Mouse (Mus musculus) left cerebral cortex, postnatal 10 days (tissue): ENCODE results near the gene Ypel4. TPM values are rescaled to one million over a fixed set of nuclear protein-coding genes. Genes with fewer than 3 reads are reported as not detected.
A peak's percentile ranks its signal among the peaks of the same experiment; 100 is the strongest.

Experiments used
- DNase-seq, 2 experiments: peaks; one replicate each; pipeline ENCODE4 v3.0.0; 2021 to 2022; ENCODE audit warnings: low spot score in 2 of 2, mixed read lengths in 1 of 2; ENCODE audit errors: extremely low spot score in 1 of 2
- intact Hi-C: fragments of 180-260 bp; cut with DNase I; formaldehyde crosslinking; loops from one replicate; pipeline ENCODE4 v1.15.1; 2025
- total RNA-seq, 2 experiments: library from RNA; stranded (reverse); gene quantifications; 2 replicates each; pipeline ENCODE4 v1.2.3; 2021

The Ypel4 gene
- total RNA-seq, 2 experiments from 2014 or later = 21.9 to 23.2 TPM

DNA sequence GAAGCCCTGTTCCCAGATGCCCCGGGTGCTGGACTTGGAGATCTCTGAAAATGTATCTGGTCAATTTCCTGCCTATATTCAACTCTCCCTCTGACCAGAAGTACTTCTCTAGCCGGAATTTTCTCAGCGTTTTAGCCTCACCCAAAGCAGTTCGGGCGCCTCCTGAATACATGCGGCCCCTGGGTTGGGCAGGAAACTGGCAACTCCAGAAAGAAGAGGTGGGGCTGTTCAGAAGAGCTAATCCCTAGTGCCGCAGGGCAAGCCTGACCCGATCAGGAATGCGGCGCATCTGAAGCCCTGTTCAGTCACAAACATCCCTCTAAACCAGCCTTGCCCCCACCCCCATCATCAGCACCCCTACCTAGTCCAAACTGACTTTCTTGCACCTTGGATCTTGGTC is 10.3 kb downstream of the Ypel4 start:
- peak in 1 of 2 experiments; percentile 27 for DNase-seq
- intact Hi-C loops = loop anchor here (5.0 kb wide), 1 partner anchor 53 kb away; the partner anchor contains the start of gene Ube2l6

DNA sequence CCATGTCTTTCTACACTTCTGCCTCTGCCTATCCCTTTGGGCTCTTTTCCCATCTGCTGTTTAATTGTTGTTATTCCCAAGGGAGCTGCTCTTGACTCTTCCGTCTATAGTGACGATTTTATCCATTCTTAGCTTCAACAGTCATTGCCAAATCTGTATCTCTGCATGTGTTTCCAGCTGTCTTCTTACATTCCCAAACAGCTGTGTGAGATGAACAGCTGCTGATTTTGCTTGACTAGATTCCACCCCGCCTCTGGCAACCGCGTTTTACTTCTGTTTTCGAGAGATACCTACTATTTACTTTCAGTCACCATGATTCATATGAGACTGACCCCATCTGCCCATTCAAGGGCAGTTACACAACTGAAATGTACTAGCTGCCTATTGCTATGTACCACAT is 16.3 kb downstream of the Ypel4 start:
- intact Hi-C loops = no loop called here
- DNase-seq = no peak

DNA sequence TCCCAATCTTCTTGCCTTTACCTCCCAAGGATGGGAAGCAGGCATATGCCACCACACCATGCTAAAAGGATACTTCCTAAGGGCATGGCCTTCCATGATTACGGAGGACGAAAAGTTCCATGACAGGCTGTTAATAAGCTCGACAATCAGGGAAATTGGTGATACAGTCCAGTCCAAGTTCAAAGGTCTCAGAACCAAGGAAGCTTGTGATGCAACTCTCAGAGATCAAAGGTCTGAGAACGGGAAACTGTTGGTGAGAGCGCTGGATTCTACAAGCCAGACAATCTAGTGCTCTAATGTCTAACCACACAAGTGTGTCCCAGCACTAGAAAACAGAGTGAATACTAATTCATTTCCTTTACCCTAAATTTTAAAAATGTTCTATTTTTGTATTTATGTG is 22.4 kb downstream of the Ypel4 start:
- DNase-seq = no peak
- intact Hi-C loops = no loop called here

DNA sequence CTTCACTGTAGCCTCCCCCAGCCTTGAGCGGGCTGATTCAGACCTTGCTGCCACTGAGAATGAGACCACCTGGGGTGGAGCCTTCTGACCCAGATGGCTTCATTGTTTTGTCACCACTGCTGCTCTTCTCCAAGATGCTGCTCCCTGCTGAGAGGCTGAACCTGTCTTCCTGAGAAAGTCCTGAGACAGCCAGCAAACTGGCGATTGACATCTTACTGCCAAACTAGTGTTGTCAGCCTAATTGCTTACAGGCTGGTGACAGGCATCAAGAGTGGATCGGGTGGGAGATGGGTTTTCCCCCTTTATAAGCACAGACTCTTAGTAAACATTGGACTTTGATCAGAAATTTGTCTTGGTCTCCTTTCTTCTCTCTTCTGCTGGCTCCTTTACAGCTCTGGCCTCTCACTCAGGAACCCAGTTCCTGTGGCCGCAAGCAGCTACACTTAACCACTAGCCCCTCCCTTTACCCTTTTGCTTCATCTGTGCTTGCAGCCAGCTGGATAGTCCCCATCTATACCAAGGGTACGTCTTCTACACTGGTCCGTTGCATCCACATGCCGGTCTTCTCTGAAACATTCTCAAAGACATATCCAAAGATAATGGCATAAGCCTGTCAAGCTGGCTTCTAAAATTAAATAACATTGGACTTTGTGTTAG is 23.3 kb downstream of the Ypel4 start:
- DNase-seq = no peak
- intact Hi-C loops = no loop called here

DNA sequence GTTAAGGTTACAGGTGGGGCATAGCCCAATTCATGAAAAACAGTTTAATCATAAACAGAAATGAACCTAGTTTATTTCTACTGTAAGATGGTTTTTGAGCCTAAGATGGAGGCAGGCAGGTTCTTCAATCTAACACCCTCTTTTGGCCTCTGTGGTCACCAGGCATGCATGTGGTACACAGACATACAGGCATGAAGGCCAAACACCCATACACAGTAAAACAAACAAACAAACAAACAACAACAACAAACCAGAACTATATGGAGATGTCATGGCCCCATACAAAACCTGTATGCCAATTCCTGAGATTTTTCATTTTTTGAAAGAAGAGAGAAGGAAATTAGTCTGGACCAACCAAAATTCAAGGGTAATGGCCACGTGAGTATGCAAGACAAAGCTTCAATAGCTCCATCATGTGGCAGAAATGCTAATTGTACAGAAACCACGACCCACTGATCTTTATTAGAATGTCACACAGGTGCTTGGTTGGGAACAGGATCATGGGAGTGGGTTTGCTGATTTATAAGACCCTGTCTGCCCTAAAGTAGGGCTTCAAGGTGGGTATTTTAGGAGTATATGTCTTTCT is 24.8 kb downstream of the Ypel4 start:
- DNase-seq = no peak
- intact Hi-C loops = no loop called here

DNA sequence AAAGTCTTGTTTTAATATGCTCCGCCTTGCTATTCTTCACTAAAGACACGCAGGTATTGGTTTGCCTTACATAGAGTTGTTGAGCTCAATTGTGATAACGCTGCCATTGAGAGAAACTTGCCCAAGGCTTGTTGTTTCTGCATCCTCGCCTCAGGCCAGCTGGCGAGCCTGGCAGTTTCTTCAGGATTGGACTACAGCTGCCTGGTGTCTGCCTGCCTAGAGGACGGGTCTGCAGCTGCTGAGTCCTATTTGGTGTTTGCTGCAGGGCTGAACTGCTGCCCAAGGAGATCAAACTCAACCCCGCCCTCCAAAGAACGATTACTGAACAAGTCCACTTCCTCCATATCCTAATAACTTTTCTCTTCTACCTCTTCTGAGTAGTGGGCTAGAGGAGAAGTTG is 26.9 kb downstream of the Ypel4 start:
- intact Hi-C loops = no loop called here
- DNase-seq = no peak

DNA sequence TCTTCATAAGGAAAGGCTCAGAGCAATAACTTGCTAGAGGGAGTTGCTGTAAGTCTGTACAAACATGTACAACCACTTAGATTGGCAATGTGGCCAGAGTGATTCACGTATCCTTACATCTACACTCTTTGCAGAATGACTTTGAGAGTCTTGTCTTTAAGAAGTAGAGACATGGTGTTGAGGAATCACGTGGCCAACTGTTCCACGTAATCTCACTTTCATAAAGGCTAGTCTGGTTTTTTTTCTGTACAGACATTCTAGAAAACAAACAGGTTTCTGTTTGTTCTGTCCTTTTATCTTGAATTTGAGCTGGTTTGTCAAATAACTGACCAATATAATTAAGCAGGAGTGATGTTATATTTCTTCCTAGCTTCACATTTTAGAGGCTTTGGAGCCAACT is 27.5 kb downstream of the Ypel4 start:
- intact Hi-C loops = no loop called here

DNA sequence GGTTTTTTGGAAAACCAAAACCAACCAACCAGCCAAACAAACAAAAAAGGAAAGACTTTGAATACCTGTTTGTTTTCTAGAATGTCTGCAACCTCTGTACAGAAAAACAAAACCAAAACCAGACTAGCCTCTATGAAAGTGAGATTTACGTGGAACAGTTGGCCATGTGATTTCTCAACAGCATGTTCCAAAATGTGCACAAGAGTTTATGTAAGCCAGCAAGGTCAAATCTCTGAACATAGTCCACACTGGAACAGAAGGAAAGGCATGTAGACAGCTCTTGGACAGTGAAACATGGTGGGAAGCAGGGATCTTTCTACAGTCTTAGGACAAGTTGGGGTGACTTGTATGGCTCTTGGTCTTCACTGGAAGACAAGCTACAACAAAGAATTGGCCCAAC is 28.0 kb downstream of the Ypel4 start:
- intact Hi-C loops = no loop called here
- no peak for DNase-seq

More for the DNA sequence above, 27.5 kb downstream of the Ypel4 start:
- no peak for DNase-seq

DNA sequence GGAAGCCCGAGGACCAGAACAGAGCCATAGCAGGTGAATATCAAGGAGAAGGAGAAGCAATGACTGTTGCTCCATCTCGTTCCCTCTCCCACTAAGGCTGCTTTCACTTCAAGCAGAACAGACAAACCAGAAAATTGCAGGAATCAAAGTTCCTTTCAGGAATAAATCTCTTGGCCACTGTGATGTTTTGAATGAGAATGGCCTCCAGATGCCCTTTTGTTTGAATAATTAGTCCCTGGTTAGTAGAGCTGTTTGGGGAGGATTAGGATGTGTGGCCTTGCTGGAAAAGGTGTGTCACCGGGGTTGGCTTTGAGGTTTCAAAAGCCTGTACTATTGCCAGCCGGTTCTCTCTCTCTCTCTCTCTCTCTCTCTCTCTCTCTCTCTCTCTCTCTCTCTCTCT is 28.4 kb downstream of the Ypel4 start:
- intact Hi-C loops = no loop called here
- no peak for DNase-seq

DNA sequence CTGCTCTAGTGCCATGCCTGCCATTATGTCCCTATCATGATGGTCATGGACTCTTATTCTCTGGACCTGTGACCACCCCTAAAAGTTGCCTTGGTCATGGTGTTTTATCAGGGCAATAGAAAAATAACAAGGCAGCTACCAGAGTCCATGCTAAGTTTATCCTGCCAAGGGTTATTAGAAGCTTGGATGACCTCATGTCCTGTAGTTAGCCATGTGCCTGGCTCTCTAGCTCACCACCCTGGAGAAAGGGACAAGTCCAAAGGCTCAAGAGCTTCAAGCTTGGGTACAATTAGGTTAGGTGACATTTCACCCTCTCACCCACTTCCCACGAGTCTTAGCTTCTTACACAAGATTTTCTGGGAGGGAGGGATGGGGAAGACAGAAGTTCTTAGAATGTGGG is 29.0 kb downstream of the Ypel4 start:
- DNase-seq = no peak
- intact Hi-C loops = no loop called here

DNA sequence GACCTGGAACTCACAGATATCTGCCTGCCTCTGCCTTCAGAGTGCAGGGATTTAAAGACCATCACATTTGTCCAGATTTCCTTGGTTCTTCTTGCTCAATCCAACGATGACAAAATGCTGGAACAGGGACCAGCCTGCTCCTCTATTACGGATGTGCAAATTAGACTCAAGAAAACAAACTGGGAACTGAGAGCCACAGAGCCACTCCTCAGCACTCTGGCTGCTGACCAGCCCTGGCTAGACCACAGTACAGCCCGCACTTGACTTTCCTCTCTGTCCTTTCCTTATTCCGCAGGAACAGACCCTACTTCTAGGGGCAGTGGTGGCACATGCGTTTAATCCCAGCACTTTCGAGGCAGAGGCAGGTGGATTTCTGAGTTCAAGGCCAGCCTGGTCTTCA is 36.6 kb downstream of the Ypel4 start:
- intact Hi-C loops = no loop called here
- DNase-seq = no peak

DNA sequence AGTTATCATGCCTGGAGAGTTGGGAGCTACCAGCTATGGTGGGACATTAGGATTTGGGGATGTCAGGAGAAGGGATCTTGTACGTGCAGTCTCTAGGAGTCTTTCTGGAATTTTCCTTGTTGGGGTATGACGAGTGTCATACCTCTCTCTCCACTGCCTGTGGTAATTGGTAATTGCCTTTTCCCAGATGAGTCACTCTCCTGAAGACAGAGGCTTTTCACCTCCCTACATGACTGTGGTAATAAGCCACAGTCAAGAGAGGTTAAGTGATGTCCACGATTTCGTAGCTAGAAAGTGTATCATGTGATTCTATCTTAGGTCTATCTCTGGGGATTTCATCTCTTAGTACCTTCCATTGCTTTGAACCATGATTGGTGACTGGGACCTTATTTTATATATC is 38.6 kb downstream of the Ypel4 start:
- intact Hi-C loops = no loop called here

DNA sequence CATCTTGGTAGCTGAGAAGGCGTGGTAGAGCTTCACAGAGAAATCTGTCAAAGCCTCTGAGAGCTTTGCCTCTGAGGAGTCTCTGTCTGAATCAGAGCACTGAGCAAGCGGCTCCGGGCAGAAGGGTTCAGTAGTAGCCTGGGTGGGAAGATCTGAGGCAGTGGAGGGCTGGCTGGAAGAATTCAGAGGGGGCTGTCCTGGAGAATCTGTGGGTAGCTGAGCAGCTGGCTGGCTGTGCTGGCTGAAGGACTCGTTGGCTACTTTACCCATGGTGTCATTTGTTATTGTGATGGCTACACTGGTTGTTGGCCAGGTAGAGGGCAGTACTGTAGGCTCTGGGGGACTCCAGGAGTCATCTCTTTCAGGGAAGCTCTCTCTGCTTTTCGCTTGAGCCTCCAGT is 39.3 kb downstream of the Ypel4 start:
- DNase-seq = no peak
- intact Hi-C loops = no loop called here

More for the DNA sequence above, 38.6 kb downstream of the Ypel4 start:
- DNase-seq = no peak

DNA sequence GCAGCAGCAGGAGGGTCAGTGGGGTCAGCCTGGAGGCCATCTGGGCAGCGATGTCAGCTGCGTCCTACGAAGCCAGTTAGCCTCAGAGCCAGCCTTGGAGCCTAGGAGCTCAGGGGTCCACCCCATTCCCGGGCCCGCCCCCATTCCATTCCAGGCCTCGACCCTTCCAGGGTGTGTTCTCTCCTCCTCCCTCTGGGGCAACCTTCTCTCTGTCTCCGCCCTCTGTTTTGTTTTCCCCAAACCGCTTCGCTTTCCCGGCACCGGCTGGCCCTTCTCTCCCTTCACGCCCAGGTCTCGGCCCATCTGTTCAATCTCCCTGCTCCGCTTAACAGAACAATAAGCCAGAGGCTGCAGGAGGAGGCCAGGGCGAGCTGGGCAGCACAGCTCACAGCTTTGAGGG is 40.9 kb downstream of the Ypel4 start:
- DNase-seq = peak in 1 of 2 experiments; percentile 81
- intact Hi-C loops = no loop called here

DNA sequence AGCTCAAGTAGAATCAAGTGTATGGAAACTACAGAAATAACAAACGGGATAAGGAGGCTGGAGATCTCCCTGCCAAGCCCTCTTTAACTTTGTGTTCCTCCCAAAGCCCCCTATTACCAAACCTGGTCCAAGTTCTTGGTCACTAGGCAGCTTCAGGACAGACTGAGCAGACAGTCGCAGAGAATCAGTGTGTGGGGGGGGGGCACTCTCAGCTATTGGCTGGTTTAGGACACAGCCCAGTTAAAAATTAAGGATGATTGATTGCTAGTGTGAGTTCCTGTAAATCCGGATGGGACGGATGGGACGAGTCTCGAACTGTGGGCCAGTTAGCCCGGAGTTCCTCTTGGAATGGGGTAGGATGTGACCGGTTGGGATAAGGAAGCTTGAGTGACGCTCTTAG is 41.4 kb downstream of the Ypel4 start, which contains the start of gene Serping1:
Gene Serping1, minus strand, starts transcription at position 204 of the 400 bp plus-strand sequence.
- DNase-seq = no peak
- intact Hi-C loops = no loop called here

DNA sequence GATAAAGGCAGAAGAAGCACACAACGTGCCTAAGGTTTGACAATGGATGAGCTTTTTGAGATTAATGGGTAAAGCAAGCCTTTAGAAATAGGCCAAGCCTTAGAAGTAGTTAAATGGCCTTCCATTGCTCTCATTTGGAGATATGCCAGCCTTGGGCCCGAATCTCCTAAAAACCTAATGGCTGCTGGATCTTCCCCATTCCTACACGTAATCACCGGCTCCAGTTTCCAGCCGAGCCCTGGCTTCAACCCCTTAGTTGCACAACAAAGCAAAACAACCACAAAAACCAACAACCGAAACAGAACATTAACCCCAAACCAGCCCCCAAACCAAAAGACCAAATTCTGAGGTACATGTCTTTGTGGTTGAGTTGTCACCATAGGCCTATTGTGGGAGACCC is 41.8 kb downstream of the Ypel4 start:
- peak in 1 of 2 experiments; percentile 29 for DNase-seq
- intact Hi-C loops = no loop called here

DNA sequence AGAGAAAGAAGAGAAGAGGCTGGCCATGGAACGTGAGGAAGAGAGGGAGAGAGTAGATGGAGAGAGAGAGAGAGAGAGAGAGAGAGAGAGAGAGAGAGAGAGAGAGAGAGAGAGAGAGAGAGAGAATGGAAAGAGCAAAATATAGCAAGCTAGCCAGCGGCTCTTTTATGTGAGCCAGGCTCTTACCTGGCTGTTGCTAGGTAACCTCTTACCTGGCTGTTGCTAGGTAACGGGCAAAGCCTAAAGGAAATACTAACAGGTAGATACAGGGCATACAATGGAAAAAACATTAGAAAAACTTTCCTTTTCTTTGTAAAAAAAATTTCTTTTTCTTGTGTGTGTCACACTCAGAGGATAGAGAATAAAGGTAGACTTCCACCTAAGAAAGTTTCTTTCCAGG is 43.8 kb downstream of the Ypel4 start:
- intact Hi-C loops = no loop called here

DNA sequence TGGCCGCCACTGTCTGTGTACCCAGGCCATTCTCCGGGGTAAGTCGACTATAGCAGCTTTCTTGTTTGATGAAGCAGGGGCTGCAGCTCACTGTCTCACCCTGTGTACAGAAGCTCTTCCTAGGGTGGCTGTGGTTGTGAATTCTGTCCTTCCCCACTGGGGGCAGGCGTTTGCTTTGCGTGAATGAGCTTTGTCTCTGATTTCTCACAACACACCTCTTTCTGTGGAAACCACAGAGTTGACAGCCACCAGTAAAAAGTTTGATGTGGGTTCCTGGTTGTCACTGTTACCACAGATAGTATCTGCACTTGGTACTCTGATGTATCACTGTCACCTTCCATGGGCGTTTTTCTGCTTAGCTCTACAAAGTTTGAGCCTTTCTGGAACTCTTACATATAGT is 45.4 kb downstream of the Ypel4 start:
- DNase-seq = no peak
- intact Hi-C loops = no loop called here

More for the DNA sequence above, 43.8 kb downstream of the Ypel4 start:
- DNase-seq = no peak

DNA sequence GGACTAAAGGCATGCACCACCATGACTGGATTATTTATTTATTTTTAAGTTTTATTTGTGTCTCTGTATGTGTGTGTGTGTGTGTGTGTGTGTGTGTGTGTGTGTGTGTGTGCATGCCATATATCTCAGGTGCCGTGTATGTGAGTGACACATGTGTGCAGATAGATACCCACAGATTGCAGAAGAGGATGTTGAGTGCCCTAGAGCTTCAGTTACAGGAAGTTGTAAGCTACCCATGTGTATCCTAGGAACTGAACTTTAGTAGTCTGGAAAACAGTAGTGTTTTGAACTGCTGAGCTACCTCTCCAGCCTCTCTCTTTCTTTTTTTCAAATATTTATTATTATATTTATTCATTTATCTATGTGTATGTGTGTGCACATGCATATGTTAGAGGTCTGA is 49.5 kb downstream of the Ypel4 start:
- intact Hi-C loops = loop anchor here (5.0 kb wide), 1 partner anchor 36 kb away; no protein-coding TSS in a partner anchor
- no peak for DNase-seq

DNA sequence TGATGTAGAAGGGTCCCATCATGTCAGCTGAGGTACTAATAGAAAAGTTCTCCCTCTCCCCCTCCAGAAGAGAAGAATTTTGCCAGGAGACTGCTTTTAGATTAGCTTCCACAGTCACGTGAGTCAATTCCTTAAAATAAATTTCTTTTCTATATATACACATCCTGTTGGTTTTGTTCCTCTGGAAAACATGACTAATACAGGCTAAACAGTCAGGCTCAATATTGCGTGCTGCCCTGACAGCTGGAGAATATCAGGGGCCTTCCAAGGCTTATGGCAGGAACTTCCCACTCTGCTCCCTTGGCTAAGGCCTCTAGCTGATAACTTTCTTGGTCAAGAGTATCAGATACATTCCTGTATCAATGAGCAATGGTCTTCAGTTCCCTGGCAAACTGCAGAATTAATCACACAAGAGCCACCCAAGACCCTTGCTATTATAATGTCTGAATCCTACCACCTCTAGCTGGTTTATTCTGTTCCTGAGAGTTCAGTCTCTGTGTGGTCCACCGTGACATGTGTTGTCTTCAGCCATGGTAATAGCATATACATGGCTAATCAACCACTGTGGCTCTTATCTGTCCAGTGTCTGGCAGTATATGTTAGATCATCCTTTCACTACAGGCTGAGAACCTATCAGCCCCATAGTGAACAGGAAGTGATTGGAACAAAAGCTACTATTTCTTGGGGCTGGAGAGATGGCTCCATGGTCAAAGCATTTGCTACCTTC is 50.1 kb downstream of the Ypel4 start:
- no peak for DNase-seq
- intact Hi-C loops = loop anchor here (5.0 kb wide), 1 partner anchor 37 kb away; no protein-coding TSS in a partner anchor
